Mouse (Mus musculus): Measurements from ENCODE around the gene Adad2. TPM values are rescaled to one million over a fixed set of nuclear protein-coding genes. Genes with fewer than 3 reads are reported as not detected.

The Adad2 gene
- not detected for polyA plus RNA-seq (2017; shearing (Covaris generic))

GRCm38 (mm10) chr8:119612471-119612870 lies at the start of gene Adad2:
Adad2 (plus strand) TSS chr8:119612747.

GRCm38 (mm10) chr8:119574437-119575365 lies 37.8 kb upstream of the Adad2 start, which contains the start of the genes Hsdl1 and Dnaaf1:
Hsdl1 (minus strand) TSS chr8:119575183.
Dnaaf1 (plus strand) TSS chr8:119575235.

GRCm38 (mm10) chr8:119604996-119605395 lies 7.6 kb upstream of the Adad2 start, which contains the start of gene Taf1c:
Taf1c (minus strand) TSS chr8:119605222.

GRCm38 (mm10) chr8:119635378-119635777 lies 22.8 kb downstream of the Adad2 start, which contains the start of gene Kcng4:
Kcng4 (minus strand) TSS chr8:119635680.

Other genes starting within 250 kb of the Adad2 start
- 10 to 100 TPM; 25.1 to 28.4 TPM for gene Mlycd, start 217.9 kb upstream of the Adad2 start, polyA plus RNA-seq (2017; shearing (Covaris generic))
- 10 to 100 TPM in 1 of 2 experiments, 1 to 10 TPM in 1; 7.8 to 14.4 TPM for gene Osgin1, start 178.6 kb upstream of the Adad2 start, polyA plus RNA-seq (2017; shearing (Covaris generic))
- gene Necab2, start 166.0 kb upstream of the Adad2 start, polyA plus RNA-seq (2017; shearing (Covaris generic)): not detected
- under 1 TPM; 0.12 to 0.20 TPM for gene Slc38a8, start 111.0 kb upstream of the Adad2 start, polyA plus RNA-seq (2017; shearing (Covaris generic))
- 10 to 100 TPM; 54.1 to 62.1 TPM for gene Mbtps1, start 54.0 kb upstream of the Adad2 start, polyA plus RNA-seq (2017; shearing (Covaris generic))
- gene Hsdl1, start 37.6 kb upstream of the Adad2 start, polyA plus RNA-seq (2017; shearing (Covaris generic)): 100 to 1,000 TPM in 1 of 2 experiments, 10 to 100 TPM in 1; 80.6 to 117 TPM
- gene Dnaaf1, start 37.5 kb upstream of the Adad2 start, polyA plus RNA-seq (2017; shearing (Covaris generic)): not detected
- gene Taf1c, start 7.5 kb upstream of the Adad2 start, polyA plus RNA-seq (2017; shearing (Covaris generic)): 10 to 100 TPM; 19.8 to 24.3 TPM
- gene Kcng4, start 22.9 kb downstream of the Adad2 start, polyA plus RNA-seq (2017; shearing (Covaris generic)): under 1 TPM in 1 of 2 experiments, not detected in 1; 0.09 TPM
- gene Wfdc1, start 53.6 kb downstream of the Adad2 start, polyA plus RNA-seq (2017; shearing (Covaris generic)): not detected
- under 1 TPM; 0.05 to 0.29 TPM for gene Atp2c2, start 87.3 kb downstream of the Adad2 start, polyA plus RNA-seq (2017; shearing (Covaris generic))
- gene Tldc1, start 165.7 kb downstream of the Adad2 start, polyA plus RNA-seq (2017; shearing (Covaris generic)): 10 to 100 TPM in 1 of 2 experiments, 1 to 10 TPM in 1; 9.8 to 14.4 TPM
- 100 to 1,000 TPM; 483 to 520 TPM for gene Cotl1, start 227.8 kb downstream of the Adad2 start, polyA plus RNA-seq (2017; shearing (Covaris generic))
- 10 to 100 TPM; 21.5 to 26.5 TPM for gene Klhl36, start 249.5 kb downstream of the Adad2 start, polyA plus RNA-seq (2017; shearing (Covaris generic))

Measured in activated CD4-positive, CD25-positive, alpha-beta regulatory T cell (primary cell).